Mouse (Mus musculus) heart, postnatal 0 days (tissue): ENCODE results near the gene Tulp4. TPM values are rescaled to one million over a fixed set of nuclear protein-coding genes. Genes with fewer than 3 reads are reported as not detected.

ENCODE experiments used
- ATAC-seq: fragments of 200-750 bp; cut with Nextera tagmentation; 2 replicates; pipeline ENCODE4 v1.8.0; 2017; ENCODE audit warnings: low read depth, moderate number of reproducible peaks, moderate library complexity; ENCODE audit not compliant: insufficient read depth
- DNase-seq: peaks from one replicate; pipeline ENCODE4 v3.0.0-alpha.2; 2016; ENCODE audit warnings: low spot score
- H3K27ac ChIP-seq: fragments of 300-500 bp; sonication (generic); 2 replicates; pipeline ENCODE4 v1.5.1; 2014; ENCODE audit warnings: low read depth, mild to moderate bottlenecking
- H3K27me3 ChIP-seq: fragments of 300-500 bp; sonication (generic); 2 replicates; pipeline ENCODE4 v1.6.1; 2014; ENCODE audit warnings: low read length, mixed read lengths; ENCODE audit not compliant: control insufficient read depth, insufficient read depth
- H3K36me3 ChIP-seq: fragments of 300-500 bp; sonication (generic); replicated peaks from 2 replicates; pipeline ENCODE4 v1.6.1; 2014; ENCODE audit warnings: low read length, mixed read lengths; ENCODE audit not compliant: control insufficient read depth, insufficient read depth
- H3K4me1 ChIP-seq: fragments of 300-500 bp; sonication (generic); 2 replicates; pipeline ENCODE4 v1.6.1; 2014; ENCODE audit warnings: antibody characterized with exemption; ENCODE audit not compliant: control insufficient read depth, insufficient read depth
- H3K4me2 ChIP-seq: fragments of 300-500 bp; sonication (generic); 2 replicates; pipeline ENCODE4 v1.6.1; 2014; ENCODE audit warnings: low read depth, mild to moderate bottlenecking, low read length, moderate library complexity
- H3K4me3 ChIP-seq: fragments of 300-500 bp; sonication (generic); 2 replicates; pipeline ENCODE4 v1.5.1; 2014; ENCODE audit warnings: low read depth, low read length
- H3K9ac ChIP-seq: fragments of 300-500 bp; sonication (generic); replicated peaks from 2 replicates; pipeline ENCODE4 v1.6.1; 2014; ENCODE audit warnings: low read depth, low read length, mixed read lengths
- H3K9me3 ChIP-seq: fragments of 300-500 bp; sonication (generic); replicated peaks from 2 replicates; pipeline ENCODE4 v1.6.1; 2016; ENCODE audit warnings: low read length; ENCODE audit not compliant: control insufficient read depth
- CTCF ChIP-seq: IDR thresholded peaks from 2 replicates; pipeline ENCODE4 v1.5.1; 2016; ENCODE audit warnings: antibody characterized with exemption, control low read depth, low read depth
- EP300 ChIP-seq: IDR thresholded peaks from 2 replicates; pipeline ENCODE4 v1.6.1; 2016; ENCODE audit warnings: antibody characterized with exemption, low read depth
- WGBS: fragments of 180-500 bp; shearing (Covaris S2); extraction: QIAGEN DNeasy Blood & Tissue Kit; methylation state at CpG from one replicate; pipeline ENCODE4 v1.1.7; 2014; 5-methylcytosine and 5-hydroxymethylcytosine counted together
- polyA plus RNA-seq: library from polyadenylated mRNA; unstranded; fragments of >200 nt; fragmentation: Nextera tagmentation; extraction: Ambion mirVana; gene quantifications from 2 replicates; pipeline ENCODE4 v1.2.1, GENCODE M21; 2015
- total RNA-seq: library from RNA; depleted of rRNA; stranded (reverse); fragments of >200 nt; gene quantifications from 2 replicates; pipeline ENCODE4 v1.2.3, GENCODE M21; 2014; ENCODE audit warnings: low replicate concordance

Tulp4 gene
- total and polyA plus RNA-seq, 2 experiments from 2014 or later = 33.3 to 45.2 TPM

- Histone ChIP-seq H3K9ac (no peak overlapping the region), H3K4me2 (no peak overlapping the region), H3K4me1 (no peaks in the 10 kb centered on the region; the same call in 1 of the 2 replicates), H3K9me3 (no peaks in the 10 kb centered on the region), H3K4me3 (no peak overlapping the region), H3K27ac (no peak overlapping the region), H3K27me3 (no peaks in the 10 kb centered on the region), H3K36me3 (peaks cover 30% of the 10 kb centered on the region)
- ATAC-seq (no peak), DNase-seq (no peak)
- 85% methylated on average over 6 of the region's 6 CpGs for whole genome bisulfite sequencing
- TF ChIP-seq EP300 (no peak), CTCF (no peak)
Observed at GRCm38 (mm10) chr17:6198670-6199069, 92.4 kb downstream of the Tulp4 start.

DNA sequence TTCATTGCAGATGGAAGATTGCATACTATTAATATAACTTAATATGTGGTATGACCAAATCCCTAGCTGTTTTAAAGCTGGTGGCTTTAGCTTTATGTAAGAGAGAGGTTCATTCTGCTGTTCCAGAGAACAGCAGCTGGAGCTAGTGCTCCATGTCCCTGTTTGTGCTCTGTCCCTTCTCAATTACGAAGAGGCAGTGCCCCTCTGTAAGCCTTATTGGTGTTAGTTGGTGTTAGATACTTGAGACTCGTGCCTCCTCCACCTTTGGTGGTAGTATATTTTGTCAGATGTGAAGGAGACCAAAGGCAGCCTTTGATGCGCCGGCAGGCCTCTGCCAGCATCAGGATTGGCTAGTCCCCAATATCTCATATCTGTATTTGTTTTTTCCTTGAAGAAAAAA is 92.9 kb downstream of the Tulp4 start:
- 65% methylated on average over 4 of the region's 4 CpGs for WGBS
- H3K27ac ChIP-seq = no peak overlapping the region

GRCm38 (mm10) chr17:6201522-6202250 is 95.4 kb downstream of the Tulp4 start:
- DNase-seq (no peak), ATAC-seq (no peak)
- no peak for TF ChIP-seq CTCF
- no peak for TF ChIP-seq EP300
- H3K36me3 ChIP-seq = peaks cover 33% of the 10 kb centered on the region
- no peak overlapping the region for H3K27ac ChIP-seq
- H3K4me2 ChIP-seq = no peak overlapping the region
- no peak overlapping the region for H3K4me3 ChIP-seq
- no peaks in the 10 kb centered on the region for H3K9me3 ChIP-seq
- H3K4me1 ChIP-seq = peaks cover 3% of the 10 kb centered on the region; the same call in 1 of the 2 replicates
- 93% methylated on average over 14 of the region's 14 CpGs for WGBS
- no peaks in the 10 kb centered on the region for H3K27me3 ChIP-seq
- no peak overlapping the region for H3K9ac ChIP-seq

More for the DNA sequence above, 92.9 kb downstream of the Tulp4 start:
- Histone ChIP-seq H3K4me2 (no peak overlapping the region), H3K9me3 (no peaks in the 10 kb centered on the region), H3K9ac (no peak overlapping the region), H3K4me3 (no peak overlapping the region), H3K36me3 (peaks cover 28% of the 10 kb centered on the region), H3K27me3 (no peaks in the 10 kb centered on the region), H3K4me1 (peaks cover 2% of the 10 kb centered on the region; the same call in 1 of the 2 replicates)
- ATAC-seq (no peak), DNase-seq (no peak)
- no peak for TF ChIP-seq CTCF
- no peak for TF ChIP-seq EP300

- H3K4me1 ChIP-seq = peaks cover 3% of the 10 kb centered on the region; the same call in 1 of the 2 replicates
- no peak overlapping the region for H3K27ac ChIP-seq
- peaks cover 40% of the 10 kb centered on the region for H3K36me3 ChIP-seq
- H3K9me3 ChIP-seq = no peaks in the 10 kb centered on the region
- H3K27me3 ChIP-seq = no peaks in the 10 kb centered on the region
- H3K4me3 ChIP-seq = no peak overlapping the region
- ATAC-seq (peak; percentile 68), DNase-seq (no peak)
- no peak overlapping the region for H3K9ac ChIP-seq
- WGBS = 61% methylated on average over 14 of the region's 14 CpGs
- no peak overlapping the region for H3K4me2 ChIP-seq
- TF ChIP-seq EP300 (no peak), CTCF (no peak)
Observed at GRCm38 (mm10) chr17:6202389-6203110, 96.3 kb downstream of the Tulp4 start.

GRCm38 (mm10) chr17:6203126-6203525 is 96.9 kb downstream of the Tulp4 start:
- TF ChIP-seq EP300 (no peak), CTCF (no peak)
- DNase-seq (no peak), ATAC-seq (no peak)
- no peaks in the 10 kb centered on the region for H3K27me3 ChIP-seq
- H3K9ac ChIP-seq = no peak overlapping the region
- peaks cover 3% of the 10 kb centered on the region; the same call in 1 of the 2 replicates for H3K4me1 ChIP-seq
- H3K4me2 ChIP-seq = no peak overlapping the region
- no peaks in the 10 kb centered on the region for H3K9me3 ChIP-seq
- H3K36me3 ChIP-seq = peaks cover 41% of the 10 kb centered on the region
- WGBS = 55% methylated on average over 7 of the region's 7 CpGs
- no peak overlapping the region for H3K4me3 ChIP-seq
- no peak overlapping the region for H3K27ac ChIP-seq
